Mouse (Mus musculus): ENCODE measurements around the gene Galnt10. TPM values are rescaled to one million over a fixed set of nuclear protein-coding genes. Genes with fewer than 3 reads are reported as not detected.

Gene Galnt10
- total RNA-seq, 2 experiments from 2014 or later, result 9.0 to 11.1 TPM

DNA sequence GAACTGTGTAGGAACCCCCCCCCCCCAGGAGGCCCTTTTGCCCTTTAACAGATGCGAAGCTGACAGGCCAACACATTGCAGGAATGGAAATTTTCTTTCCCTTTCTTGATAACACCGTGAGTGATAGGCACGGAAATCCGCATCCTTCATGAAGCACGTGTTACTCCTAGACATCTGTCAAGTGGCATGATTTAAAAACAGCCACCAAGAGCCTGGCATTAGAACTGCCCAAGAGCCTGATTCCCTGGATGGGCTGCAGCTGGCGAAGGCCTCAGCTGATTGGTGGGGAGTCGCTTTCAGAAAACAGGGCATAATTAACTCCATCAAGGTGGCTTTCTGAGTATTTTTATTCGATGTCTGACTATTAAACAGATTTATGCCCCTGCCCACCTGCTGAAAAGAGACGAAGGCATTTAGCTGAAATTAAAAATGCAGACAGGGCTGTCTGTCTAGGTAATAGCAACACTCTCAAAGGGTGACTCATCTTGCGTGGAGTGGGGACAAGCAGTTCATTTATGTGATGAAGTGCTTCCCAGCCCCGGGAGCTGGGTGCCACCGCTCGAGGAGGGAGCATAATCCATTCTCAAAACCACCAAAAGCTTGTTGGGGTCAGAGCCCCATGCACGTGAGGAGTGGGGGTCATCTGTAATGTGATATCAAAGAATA is 108.4 kb downstream of the Galnt10 start:
- no peak for DNase-seq (ENCODE audit: extremely low spot score in 1 of 2, low spot score in 2 of 2)
- intact Hi-C loops (cut with DNase I), result no loop called here

DNA sequence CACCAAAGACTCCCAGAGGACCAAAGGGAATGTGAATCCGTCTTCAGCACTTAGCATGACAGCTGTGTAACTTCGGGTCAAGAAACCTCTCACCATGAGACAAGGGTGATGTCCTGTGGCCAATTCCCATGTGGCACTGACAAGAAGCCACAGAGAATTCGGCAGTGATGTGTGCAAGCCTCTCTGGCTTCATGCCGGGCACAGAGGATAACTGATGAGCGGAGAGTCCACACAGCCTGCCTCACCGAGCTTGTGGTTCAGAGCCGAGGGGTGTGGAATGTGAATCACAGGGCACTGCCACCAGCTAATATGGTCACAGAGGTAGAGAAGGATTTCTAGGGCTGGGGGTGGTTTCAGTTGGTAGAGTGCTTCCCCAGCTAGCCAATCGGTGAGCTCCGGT is 113.4 kb downstream of the Galnt10 start:
- DNase-seq (ENCODE audit: extremely low spot score in 1 of 2, low spot score in 2 of 2), result no peak
- intact Hi-C loops (cut with DNase I), result no loop called here

DNA sequence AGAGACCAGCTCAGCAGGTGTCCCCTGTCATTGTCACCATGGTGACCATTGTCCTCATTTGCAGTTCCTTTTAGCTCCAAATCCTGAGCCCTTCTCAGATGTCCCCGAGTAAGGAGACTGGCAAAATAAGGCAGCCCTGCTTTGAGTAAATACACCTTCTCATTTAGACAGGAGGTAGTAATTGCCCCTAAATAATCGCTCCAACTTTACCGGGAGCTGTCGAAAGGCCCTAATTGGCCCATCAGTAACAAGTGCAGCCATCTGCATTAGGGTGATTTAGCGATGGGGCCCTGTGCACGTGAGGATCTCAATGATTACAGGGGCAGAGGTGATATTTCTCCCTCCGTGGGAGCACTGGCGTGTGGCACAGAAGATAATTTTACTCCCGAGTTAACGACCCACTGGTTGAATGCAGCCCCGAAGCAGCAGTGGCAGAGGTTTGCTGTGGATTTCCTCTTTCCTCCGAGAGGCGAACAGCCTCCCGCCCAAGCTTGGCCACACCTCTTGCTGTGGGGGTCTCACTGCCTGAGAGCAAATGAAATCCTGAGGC is 115.3 kb downstream of the Galnt10 start:
- intact Hi-C loops (cut with DNase I), result no loop called here
- DNase-seq (ENCODE audit: extremely low spot score in 1 of 2, low spot score in 2 of 2), result no peak

DNA sequence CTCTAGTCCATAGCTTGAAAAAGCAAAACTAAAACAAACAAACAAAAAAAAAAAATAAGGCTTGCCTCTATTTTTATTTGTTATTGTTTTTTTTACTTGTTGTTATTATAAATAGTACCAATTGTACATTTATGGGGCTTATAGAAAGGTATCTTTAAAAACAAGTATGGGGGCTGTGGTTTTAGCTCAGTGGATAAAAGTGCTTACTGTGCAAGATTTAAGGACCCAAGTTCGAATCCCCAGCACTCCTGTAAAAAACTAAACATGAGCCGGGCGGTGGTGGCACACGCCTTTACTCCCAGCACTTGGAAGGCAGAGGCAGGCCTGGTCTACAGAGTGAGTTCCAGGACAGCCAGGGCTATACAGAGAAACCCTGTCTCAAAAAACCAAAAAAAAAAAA is 116.1 kb downstream of the Galnt10 start:
- intact Hi-C loops (cut with DNase I), result no loop called here
- no peak for DNase-seq (ENCODE audit: extremely low spot score in 1 of 2, low spot score in 2 of 2)

DNA sequence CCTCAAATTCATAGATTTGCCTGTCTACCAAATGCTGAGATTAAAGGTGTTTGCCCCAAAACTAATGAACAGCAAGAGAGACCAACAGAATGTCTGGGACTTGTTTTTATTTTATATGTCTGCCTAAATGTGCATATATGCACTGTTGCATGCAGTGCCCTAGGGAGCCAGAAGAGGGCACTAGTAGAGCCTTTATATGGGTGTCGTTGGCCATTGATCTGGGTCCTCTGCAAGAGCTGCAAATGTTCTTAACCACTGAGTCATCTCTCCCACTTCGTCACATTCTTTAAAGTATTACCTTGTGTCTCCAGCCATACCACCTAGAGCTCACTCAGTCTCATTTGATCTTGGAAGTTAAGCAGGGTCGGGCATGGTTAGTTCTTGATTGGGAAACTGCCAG is 118.9 kb downstream of the Galnt10 start:
- DNase-seq (ENCODE audit: extremely low spot score in 1 of 2, low spot score in 2 of 2), result no peak
- intact Hi-C loops (cut with DNase I), result no loop called here

DNA sequence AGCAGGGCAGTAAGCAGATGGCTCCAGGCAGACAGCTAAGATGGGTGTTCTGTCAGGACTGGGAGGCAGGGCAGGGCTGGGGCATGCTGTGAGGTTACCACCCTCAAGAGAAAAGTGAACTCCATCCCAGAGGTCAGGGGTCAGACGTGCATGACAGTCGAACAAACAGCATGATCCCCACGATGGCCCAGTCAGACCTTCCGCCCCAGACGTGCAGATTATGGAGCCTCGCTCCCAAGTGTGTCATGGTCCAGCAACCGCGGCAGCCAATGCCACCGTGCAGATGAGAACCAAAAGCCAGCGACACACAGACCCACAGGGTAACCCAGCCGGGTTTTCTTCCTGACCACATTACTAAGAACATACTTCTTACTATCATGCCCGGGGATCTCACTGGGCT is 121.4 kb downstream of the Galnt10 start:
- intact Hi-C loops (cut with DNase I), result no loop called here
- no peak for DNase-seq (ENCODE audit: extremely low spot score in 1 of 2, low spot score in 2 of 2)

DNA sequence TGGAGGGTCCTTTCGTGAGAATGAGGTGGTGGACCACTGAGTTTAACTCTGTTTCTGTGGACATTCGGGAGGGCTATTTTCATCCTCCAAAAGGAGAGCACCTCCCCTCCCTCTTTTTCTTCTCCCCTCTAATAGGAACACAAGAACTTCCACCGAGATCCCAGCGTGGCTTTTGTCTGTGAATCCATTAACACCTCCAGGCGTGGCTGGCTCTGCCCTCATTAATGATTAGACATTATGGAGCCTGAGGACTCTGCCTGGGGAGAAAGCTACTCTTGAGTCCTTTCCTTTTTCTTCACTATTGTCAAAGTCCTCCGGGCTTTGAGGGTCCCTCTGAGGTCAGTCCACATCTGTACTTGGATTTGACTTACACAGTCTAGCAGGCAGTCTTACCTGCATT is 121.9 kb downstream of the Galnt10 start:
- no peak for DNase-seq (ENCODE audit: extremely low spot score in 1 of 2, low spot score in 2 of 2)

DNA sequence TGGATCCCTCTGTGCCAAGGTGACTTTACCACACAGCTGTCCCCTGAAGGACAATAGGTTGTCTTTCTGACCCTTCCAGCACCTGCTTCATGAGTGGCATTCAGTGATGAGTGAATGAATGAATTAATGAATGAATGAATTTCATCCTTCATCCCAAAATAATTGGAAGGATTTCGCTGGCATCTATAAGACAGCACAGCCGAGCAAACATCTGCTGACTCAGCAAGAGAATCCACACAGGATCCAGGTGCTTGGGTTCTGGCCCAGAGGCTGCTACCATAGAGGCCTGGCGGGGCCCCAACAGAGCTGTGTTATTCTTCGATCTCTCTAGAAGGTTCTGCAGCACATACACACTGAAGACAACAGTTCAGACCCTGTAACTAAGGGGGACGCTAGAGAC is 125.5 kb downstream of the Galnt10 start:
- intact Hi-C loops (cut with DNase I), result loop anchor here (10.0 kb wide), 1 partner anchor 116 kb away; no protein-coding TSS in a partner anchor

More for the DNA sequence above, 121.9 kb downstream of the Galnt10 start:
- intact Hi-C loops (cut with DNase I), result no loop called here

DNA sequence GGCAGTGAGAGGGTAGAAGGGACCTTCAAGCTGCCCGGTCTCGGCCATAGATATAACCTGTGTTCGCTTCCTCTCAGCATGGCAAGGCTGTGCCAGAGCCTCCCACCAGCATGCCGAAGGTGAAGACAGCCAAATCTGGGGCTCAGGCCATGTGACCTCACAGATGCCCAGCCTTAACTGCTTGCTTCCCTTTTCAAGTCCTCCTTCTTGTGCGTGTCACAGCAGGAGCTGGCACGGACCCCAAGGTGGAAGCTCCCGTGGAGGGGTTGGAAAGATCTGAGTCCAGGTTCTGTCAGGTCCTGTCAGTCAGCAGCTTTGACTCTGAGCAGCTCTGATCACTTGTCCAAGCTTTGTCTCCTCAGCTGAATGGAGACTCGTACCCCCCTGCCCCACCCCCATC is 126.4 kb downstream of the Galnt10 start:
- no peak for DNase-seq (ENCODE audit: extremely low spot score in 1 of 2, low spot score in 2 of 2)
- intact Hi-C loops (cut with DNase I), result loop anchor here (10.0 kb wide), 1 partner anchor 117 kb away; no protein-coding TSS in a partner anchor

More for the DNA sequence above, 125.5 kb downstream of the Galnt10 start:
- DNase-seq (ENCODE audit: extremely low spot score in 1 of 2, low spot score in 2 of 2), result no peak

DNA sequence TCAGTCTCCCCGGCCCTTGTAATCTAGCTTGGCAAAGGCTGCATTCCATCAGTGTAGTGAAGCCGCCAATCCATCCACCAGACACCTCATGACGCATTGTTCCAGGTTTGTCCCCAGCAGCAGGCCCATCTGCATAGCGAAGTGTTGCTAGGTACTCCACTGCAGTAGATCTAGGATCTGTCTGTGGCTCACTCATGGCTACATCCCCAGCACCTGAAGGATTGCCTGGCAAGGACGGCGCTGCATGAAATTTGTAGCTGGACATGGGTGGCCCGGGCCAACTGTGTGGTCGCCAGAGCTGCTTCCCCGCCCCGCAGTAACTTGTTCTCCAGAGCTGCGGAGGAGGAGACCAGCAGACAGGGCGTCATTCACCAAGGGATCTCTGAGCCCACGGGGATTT is 128.2 kb downstream of the Galnt10 start:
- no peak for DNase-seq (ENCODE audit: extremely low spot score in 1 of 2, low spot score in 2 of 2)
- intact Hi-C loops (cut with DNase I), result loop anchor here (10.0 kb wide), 1 partner anchor 119 kb away; no protein-coding TSS in a partner anchor

DNA sequence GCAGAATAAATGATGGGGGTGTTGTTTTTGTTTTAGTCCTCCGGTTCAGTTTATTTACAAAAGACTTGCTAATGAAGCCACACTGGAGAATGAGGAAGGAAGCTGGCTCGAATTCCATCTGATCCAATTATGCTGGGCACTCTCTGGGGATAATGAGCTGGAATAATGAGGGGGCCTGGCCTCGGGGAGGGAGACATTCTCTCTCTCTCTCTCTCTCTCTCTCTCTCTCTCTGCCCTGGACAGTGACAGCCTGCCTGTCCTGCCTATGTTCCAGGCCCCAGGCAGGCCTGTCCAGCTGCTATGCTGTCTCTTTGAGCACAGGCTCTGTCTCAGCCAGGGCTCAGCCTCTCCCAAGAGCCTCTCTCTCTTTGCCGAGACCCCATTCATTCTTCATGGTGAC is 128.7 kb downstream of the Galnt10 start:
- no peak for DNase-seq (ENCODE audit: extremely low spot score in 1 of 2, low spot score in 2 of 2)
- intact Hi-C loops (cut with DNase I), result loop anchor here (10.0 kb wide), 1 partner anchor 119 kb away; no protein-coding TSS in a partner anchor

DNA sequence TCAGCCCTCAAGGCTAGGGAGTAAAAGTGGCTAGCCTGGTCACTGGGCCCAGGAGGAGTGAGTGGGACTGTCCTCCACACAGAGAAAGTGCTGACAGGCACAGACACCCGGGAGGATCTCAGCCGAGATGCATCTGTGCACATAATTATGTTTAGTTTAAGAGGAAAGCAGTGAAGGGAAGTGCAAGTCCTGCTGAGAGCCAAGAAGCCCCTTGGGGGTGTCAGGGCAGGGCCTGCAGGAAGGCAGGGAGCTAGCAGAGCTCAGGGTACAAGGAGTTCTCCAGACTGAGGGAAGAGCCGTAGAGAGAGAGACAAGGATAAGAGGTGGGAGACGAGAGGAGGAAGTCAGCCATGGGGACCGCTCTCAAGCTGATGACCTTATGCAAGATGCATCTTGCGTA is 130.6 kb downstream of the Galnt10 start:
- intact Hi-C loops (cut with DNase I), result loop anchor here (10.0 kb wide), 1 partner anchor 121 kb away; no protein-coding TSS in a partner anchor
- no peak for DNase-seq (ENCODE audit: extremely low spot score in 1 of 2, low spot score in 2 of 2)

DNA sequence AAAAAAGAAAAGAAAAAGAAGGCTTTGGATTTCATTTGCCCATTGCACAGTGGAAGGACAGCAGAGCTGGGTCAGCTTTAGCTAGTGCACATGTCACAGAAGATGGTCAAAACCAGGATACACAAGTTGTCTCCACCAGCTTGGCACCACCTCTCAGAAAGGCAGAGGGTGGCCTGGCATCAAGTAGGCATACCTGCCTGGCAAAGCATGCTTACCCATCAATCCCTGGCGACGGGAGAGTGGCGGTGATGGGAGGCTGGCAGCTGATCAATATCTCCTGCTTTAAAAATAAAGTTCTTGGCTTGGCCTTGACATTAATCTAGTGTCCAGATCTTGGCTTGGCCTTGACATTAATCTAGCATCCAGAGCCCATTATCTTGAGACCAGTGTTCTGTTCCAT is 131.3 kb downstream of the Galnt10 start:
- intact Hi-C loops (cut with DNase I), result loop anchor here (10.0 kb wide), 1 partner anchor 122 kb away; no protein-coding TSS in a partner anchor
- no peak for DNase-seq (ENCODE audit: extremely low spot score in 1 of 2, low spot score in 2 of 2)

DNA sequence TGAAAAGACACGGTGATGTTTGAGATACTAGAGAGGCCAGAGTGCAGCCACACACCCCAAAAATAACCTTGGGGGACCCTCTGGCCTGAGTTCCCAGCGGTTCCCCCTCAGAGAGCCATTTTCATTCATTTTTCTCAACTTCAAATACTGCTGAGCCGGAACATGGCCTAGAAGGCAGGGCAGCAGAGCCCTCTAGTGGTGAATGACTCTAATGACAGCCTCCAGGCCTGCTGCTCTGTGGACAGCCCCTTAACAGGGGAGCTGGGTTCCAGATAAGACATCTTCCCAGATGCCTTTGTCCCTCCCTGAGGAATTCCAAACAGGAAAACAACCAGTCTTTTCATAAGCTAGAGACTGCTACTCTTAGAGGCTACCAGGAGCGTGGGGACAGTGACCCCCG is 133.1 kb downstream of the Galnt10 start:
- intact Hi-C loops (cut with DNase I), result loop anchor here (2.0 to 10.0 kb wide), 3 partner anchors 124 to 304 kb away; no protein-coding TSS in a partner anchor
- no peak for DNase-seq (ENCODE audit: extremely low spot score in 1 of 2, low spot score in 2 of 2)

DNA sequence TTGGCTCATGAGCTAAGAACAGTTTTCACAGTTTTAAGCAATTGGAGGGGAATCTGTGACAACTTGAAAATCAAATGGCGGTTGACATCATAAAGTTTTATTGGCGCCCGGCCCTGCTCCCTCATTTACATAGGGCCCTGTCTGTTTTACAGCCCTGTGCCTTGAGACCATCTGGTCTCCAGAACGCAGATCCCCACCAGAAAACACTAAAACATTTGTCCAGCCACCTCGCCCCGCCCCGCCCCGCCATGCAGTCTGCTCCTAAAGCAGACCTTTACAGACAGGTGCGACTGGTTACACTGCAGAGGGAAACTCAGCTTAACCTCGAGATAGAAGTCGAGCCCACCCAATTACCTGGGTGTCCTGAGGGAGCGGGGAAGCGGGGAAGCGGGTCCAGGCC is 134.6 kb downstream of the Galnt10 start:
- intact Hi-C loops (cut with DNase I), result loop anchor here (2.0 to 10.0 kb wide), 3 partner anchors 125 to 305 kb away; no protein-coding TSS in a partner anchor
- no peak for DNase-seq (ENCODE audit: extremely low spot score in 1 of 2, low spot score in 2 of 2)

DNA sequence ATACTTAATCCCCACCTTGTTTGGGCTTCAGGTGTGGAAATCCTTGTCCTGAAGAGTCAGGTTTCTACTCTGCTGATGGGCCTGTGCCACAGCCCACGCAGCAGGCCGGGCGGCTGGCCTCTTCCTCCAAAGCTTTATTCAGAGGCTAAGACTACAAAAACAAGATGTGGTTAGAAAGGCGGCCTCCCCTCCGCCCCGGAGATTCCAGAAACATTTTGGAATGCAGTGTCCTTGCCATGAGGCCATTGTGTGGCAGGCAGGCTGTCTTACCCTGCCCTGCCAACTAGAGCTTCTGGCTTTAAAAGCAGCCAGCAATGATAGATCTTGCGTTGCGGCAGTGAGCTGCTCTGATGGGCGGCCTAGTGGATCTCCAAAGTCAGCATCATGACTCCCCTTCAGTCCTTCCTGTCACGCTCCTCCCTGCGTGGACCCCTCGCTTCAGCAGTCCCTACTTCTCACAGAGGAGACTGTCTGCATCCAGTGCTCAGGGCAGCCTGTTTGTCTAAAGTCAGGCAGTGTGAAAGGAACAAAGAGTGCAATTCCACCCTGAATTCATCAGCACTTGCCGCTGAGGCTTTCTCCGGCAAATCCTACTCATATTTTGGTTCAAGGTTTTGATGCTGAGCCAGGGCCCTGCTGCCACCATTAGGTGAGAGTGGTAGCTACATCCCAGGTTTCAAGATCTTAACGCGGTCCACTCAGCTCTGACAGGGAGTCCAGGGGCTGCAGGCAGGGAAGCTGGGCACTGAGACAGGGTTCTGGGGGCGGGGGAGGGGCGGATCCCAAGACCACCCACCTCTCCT is 141.6 kb downstream of the Galnt10 start:
- intact Hi-C loops (cut with DNase I), result no loop called here
- peak; percentile 45 to 59 for DNase-seq (ENCODE audit: extremely low spot score in 1 of 2, low spot score in 2 of 2)

DNA sequence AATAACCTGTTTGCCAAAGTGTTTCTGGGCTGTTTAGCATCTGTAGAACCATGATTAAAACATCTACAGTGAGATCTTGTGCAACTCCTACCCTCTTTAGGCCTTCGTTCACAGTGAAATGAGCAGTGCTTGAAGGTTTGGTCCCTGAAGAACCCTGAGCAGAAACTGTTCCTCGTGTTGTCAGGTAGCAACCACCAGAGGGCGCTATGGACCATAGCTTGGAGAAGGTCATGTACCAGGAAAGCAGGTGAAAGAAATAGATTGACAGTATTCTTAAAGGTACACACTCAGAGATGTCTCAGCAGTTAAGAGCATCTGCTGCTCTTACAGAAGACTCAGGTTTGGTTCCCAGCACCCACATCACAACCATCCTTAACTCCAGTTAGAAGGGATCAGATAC is 142.7 kb downstream of the Galnt10 start:
- intact Hi-C loops (cut with DNase I), result no loop called here
- DNase-seq (ENCODE audit: extremely low spot score in 1 of 2, low spot score in 2 of 2), result no peak

DNA sequence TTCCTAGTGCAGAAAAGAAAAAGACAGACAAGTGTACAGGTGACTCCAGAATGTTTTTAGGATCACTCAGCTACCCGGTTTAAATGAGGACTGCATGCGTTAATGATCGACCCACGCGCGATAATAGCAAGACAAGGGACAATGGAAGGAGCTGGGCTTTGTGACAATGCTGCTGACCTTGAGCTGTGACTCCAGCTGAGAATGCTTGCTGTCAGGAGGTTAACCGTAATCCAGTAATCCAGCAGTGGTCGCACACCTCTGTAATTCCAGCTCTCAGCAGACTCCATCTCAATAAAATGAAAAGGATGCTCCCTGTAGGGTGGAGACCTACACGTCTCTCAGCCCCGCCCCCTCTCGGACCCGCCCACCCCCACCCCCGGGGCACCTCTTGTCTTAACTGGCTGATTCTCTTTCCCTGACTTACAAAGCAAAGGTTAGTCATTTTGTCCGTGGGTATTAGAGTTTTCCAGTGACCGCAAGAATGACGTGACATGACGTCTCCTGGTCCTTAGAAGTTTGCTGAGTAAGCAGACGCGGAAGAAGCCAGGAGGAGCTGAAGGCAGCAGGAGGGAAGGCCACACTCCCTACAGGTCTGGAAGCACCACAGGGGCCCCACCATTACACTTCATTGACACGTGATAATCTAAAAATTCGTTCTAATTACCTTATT is 145.8 kb downstream of the Galnt10 start:
- intact Hi-C loops (cut with DNase I), result no loop called here
- DNase-seq (ENCODE audit: extremely low spot score in 1 of 2, low spot score in 2 of 2), result no peak

DNA sequence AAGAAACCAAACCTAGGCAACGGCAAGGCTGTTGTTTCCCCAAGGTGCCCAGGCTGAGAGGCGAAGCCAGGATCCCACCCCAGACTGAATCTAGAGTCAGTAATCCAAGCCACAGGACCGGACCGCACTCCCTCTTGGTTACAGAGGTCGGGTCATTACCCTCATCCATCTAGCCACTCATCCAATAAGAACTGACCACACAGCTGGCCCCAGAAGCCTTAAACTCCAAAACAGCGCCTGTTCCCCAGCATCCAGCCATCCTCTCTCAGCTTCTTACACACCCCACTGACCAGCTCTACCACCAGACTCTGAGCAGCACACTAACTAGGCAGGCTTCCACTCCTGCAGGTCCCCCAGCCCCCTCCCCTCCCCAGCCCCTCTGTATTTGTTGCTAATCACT is 149.8 kb downstream of the Galnt10 start:
- DNase-seq (ENCODE audit: extremely low spot score in 1 of 2, low spot score in 2 of 2), result no peak
- intact Hi-C loops (cut with DNase I), result no loop called here
